ENCODE assay signal across 8 mouse cellular contexts in the genomic region with DNA sequence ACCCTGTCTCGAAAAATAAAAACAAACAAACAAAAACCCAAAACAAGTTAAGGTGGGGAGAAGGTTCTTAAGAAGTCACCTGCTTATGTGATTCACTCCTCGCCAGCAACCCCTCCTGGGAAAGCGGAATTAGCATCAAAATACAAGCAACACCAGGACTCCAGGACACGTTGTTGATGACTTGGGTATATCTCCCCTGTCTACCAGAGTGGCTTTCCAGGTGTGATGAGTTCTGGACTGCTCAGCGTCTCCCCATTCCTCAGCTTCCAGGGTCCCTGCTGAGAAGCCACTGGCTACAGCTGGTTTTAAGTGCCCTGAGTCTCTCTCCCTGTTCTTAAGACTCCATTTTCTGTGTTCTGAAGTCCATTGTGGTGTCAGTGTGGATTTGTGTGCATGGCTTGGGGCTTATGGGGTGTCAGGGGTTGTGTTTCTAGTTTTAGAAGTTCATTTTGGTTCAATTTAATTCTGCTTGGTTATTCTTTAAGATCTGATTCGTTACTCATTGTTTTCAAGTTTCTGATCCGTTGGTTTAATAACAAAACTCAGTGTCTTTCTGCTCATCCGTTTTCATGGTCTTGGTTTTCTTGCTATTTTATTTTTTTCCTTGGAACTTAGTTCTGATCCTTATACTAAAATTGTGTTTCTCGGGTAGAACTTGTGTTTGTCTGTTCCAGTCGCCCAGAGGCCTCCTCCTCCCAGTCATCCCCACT. TPM values are rescaled to one million over a fixed set of nuclear protein-coding genes. Genes with fewer than 3 reads are reported as not detected.
DNase-seq lines count a peak whose midpoint lies in the region; ATAC-seq lines count a peak whose summit lies in the region.

No protein-coding gene starts in this region.

- H3K9me3 ChIP-seq in heart, embryonic 14.5 days (ENCODE audit: control insufficient read depth, low read length) = no peaks in the 10 kb centered on the region
- H3K9me3 ChIP-seq in embryonic facial prominence, embryonic 11.5 days (replicated peaks; ENCODE audit: control insufficient read depth, low read length) = no peaks in the 10 kb centered on the region
- H3K9me3 ChIP-seq in intestine, embryonic 16.5 days (ENCODE audit: control insufficient read depth, low read length) = no peaks in the 10 kb centered on the region
- no peaks in the 10 kb centered on the region for H3K9me3 ChIP-seq in midbrain, embryonic 16.5 days (replicated peaks; ENCODE audit: control insufficient read depth, low read length, poor library complexity, severe bottlenecking)

- no peaks in the 10 kb centered on the region for H3K27me3 ChIP-seq in heart, embryonic 14.5 days (ENCODE audit: control insufficient read depth, insufficient read depth, low read length)
- H3K27me3 ChIP-seq in embryonic facial prominence, embryonic 11.5 days (ENCODE audit: control insufficient read depth, insufficient read depth, low read length) = no peaks in the 10 kb centered on the region
- H3K27me3 ChIP-seq in intestine, embryonic 16.5 days (replicated peaks; ENCODE audit: control insufficient read depth, insufficient read depth, low read length) = no peaks in the 10 kb centered on the region
- H3K27me3 ChIP-seq in midbrain, embryonic 16.5 days (ENCODE audit: control insufficient read depth, insufficient read depth, low read depth, low read length) = no peaks in the 10 kb centered on the region

- no peak for ATAC-seq in heart, embryonic 14.5 days (ENCODE audit: insufficient number of reproducible peaks, insufficient read depth, low FRiP score, low read depth)
- no peak for ATAC-seq in embryonic facial prominence, embryonic 11.5 days (replicated peaks; ENCODE audit: insufficient number of reproducible peaks, low FRiP score, low TSS enrichment, low read depth)
- ATAC-seq in intestine, embryonic 16.5 days = no peak
- ATAC-seq in midbrain, embryonic 16.5 days = no peak

- peak overlapping the region; percentile 32 to 44; a peak in 3 of 4 replicates for H3K4me3 ChIP-seq in heart, embryonic 14.5 days (ENCODE audit: control insufficient read depth in 1 of 2, insufficient read depth in 1 of 2, low read depth in 1 of 2, low read length in 2 of 2)
- no peak overlapping the region for H3K4me3 ChIP-seq in embryonic facial prominence, embryonic 11.5 days (ENCODE audit: low read depth, low read length)
- H3K4me3 ChIP-seq in intestine, embryonic 16.5 days (ENCODE audit: low read length) = peak overlapping the region; percentile 48
- no peak overlapping the region for H3K4me3 ChIP-seq in midbrain, embryonic 16.5 days (ENCODE audit: low read depth, low read length)

- DNase-seq in heart, postnatal 25 days (ENCODE audit: low spot score) = no peak
- DNase-seq in embryonic facial prominence, embryonic 11.5 days (ENCODE audit: low spot score) = no peak
- DNase-seq in ovary, postnatal 14 days (ENCODE audit: low spot score) = no peak
- no peak for DNase-seq in right cerebral cortex, postnatal 25 days
- DNase-seq in left cerebral cortex, postnatal 10 days (ENCODE audit: extremely low spot score in 1 of 2, low spot score in 2 of 2) = no peak

- intact Hi-C loops in heart, postnatal 25 days (cut with DNase I) = loop anchor here (2.0 kb wide), 1 partner anchor 36 kb away; no protein-coding TSS in a partner anchor
- intact Hi-C loops in left cerebral cortex, postnatal 10 days (cut with DNase I) = no loop called here

- WGBS in heart, embryonic 14.5 days = 63% methylated on average over 10 of the region's 10 CpGs
- WGBS in embryonic facial prominence, embryonic 11.5 days = 60% methylated on average over 10 of the region's 10 CpGs
- 63% methylated on average over 10 of the region's 10 CpGs for WGBS in intestine, embryonic 16.5 days
- 67% methylated on average over 10 of the region's 10 CpGs for WGBS in midbrain, embryonic 16.5 days

- no peaks in the 10 kb centered on the region for H3K36me3 ChIP-seq in heart, embryonic 14.5 days (ENCODE audit: control insufficient read depth, insufficient read depth, low read length)
- no peaks in the 10 kb centered on the region for H3K36me3 ChIP-seq in embryonic facial prominence, embryonic 11.5 days (replicated peaks; ENCODE audit: control insufficient read depth, insufficient read depth, low read depth, low read length)
- peaks cover 1% of the 10 kb centered on the region; the same call in 1 of the 2 replicates for H3K36me3 ChIP-seq in intestine, embryonic 16.5 days (ENCODE audit: control insufficient read depth, insufficient read depth, low read length)
- H3K36me3 ChIP-seq in midbrain, embryonic 16.5 days (ENCODE audit: control insufficient read depth, insufficient read depth, low read length) = no peaks in the 10 kb centered on the region

- H3K4me2 ChIP-seq in heart, embryonic 14.5 days (ENCODE audit: low read length) = peak overlapping the region; percentile 66
- H3K4me2 ChIP-seq in embryonic facial prominence, embryonic 11.5 days (ENCODE audit: low read depth, low read length) = peak overlapping the region; percentile 27
- H3K4me2 ChIP-seq in intestine, embryonic 16.5 days (ENCODE audit: low read depth, low read length) = peak overlapping the region; percentile 79
- peak overlapping the region; percentile 59 for H3K4me2 ChIP-seq in midbrain, embryonic 16.5 days (ENCODE audit: low read length)

- peak overlapping the region in 1 of 2 experiments; percentile 29; a peak in 3 of 4 replicates for H3K27ac ChIP-seq in heart, embryonic 14.5 days (replicated peaks in 1 of 2; ENCODE audit: control insufficient read depth in 1 of 2, insufficient read depth in 1 of 2, low read depth in 2 of 2, low read length in 2 of 2)
- H3K27ac ChIP-seq in embryonic facial prominence, embryonic 11.5 days (replicated peaks; ENCODE audit: low read depth, low read length) = 0 out of 2 replicates have a peak overlapping the region, but pooled peaks have one; percentile 39
- H3K27ac ChIP-seq in intestine, embryonic 16.5 days (ENCODE audit: low read length) = peak overlapping the region; percentile 98
- no peak overlapping the region; the same call in 1 of the 2 replicates for H3K27ac ChIP-seq in midbrain, embryonic 16.5 days (ENCODE audit: low read length)

- H3K4me1 ChIP-seq in heart, embryonic 14.5 days (ENCODE audit: control insufficient read depth in 2 of 2, insufficient read depth in 2 of 2, low read length in 2 of 2) = peaks cover 13 to 23% of the 10 kb centered on the region in 2 experiments
- H3K4me1 ChIP-seq in embryonic facial prominence, embryonic 11.5 days (ENCODE audit: control insufficient read depth, insufficient read depth, low read length) = no peaks in the 10 kb centered on the region
- peaks cover 37% of the 10 kb centered on the region for H3K4me1 ChIP-seq in intestine, embryonic 16.5 days (ENCODE audit: control insufficient read depth, insufficient read depth, low read length)
- peaks cover 7% of the 10 kb centered on the region; the same call in 1 of the 2 replicates for H3K4me1 ChIP-seq in midbrain, embryonic 16.5 days (ENCODE audit: control insufficient read depth, insufficient read depth, low read length)

- H3K9ac ChIP-seq in heart, embryonic 14.5 days (ENCODE audit: low read length) = peak overlapping the region; percentile 63
- peak overlapping the region; percentile 56 for H3K9ac ChIP-seq in embryonic facial prominence, embryonic 11.5 days (replicated peaks; ENCODE audit: low read length)
- peak overlapping the region; percentile 72 for H3K9ac ChIP-seq in intestine, embryonic 16.5 days (ENCODE audit: low read depth, low read length)
- H3K9ac ChIP-seq in midbrain, embryonic 16.5 days (ENCODE audit: low read depth, low read length) = 0 out of 2 replicates have a peak overlapping the region, but pooled peaks have one; percentile 39

RNA-seq across cellular contexts. Expression of gene Snx9, which starts 7.7 kb away (rescaled TPM):
- polyA plus RNA-seq in heart, embryonic 14.5 days (2014; fragmentation: Nextera tagmentation; extraction: Ambion mirVana) = 28.8 and 29.6 TPM in 2 replicates
- total RNA-seq in heart, postnatal 25 days (2021) = 10 to 100 TPM; 30.9 to 33.2 TPM
- polyA plus RNA-seq in embryonic facial prominence, embryonic 11.5 days (2014; fragmentation: Nextera tagmentation; extraction: Ambion mirVana) = 30.4 and 31.2 TPM in 2 replicates
- 52.6 and 61.6 TPM in 2 replicates for polyA plus RNA-seq in intestine, embryonic 16.5 days (2015; fragmentation: Nextera tagmentation; extraction: Ambion mirVana)
- 5.6 and 5.9 TPM in 2 replicates for polyA plus RNA-seq in midbrain, embryonic 16.5 days (2015; fragmentation: Nextera tagmentation; extraction: Ambion mirVana)
- 10 to 100 TPM in 1 of 2 experiments, 1 to 10 TPM in 1; 10.0 to 10.9 TPM for total RNA-seq in left cerebral cortex, postnatal 10 days (2021)

Comparison
In these comparisons a context has a peak if more than half of its experiments do, and no peak if none do; other contexts are left out.
1. H3K4me2 ChIP-seq: peak in every context shown above with its lines; median percentile 79 in intestine, embryonic 16.5 days; 66 in heart, embryonic 14.5 days; 59 in midbrain, embryonic 16.5 days; 27 in embryonic facial prominence, embryonic 11.5 days.
2. H3K4me3 ChIP-seq: peak in heart, embryonic 14.5 days (2 of 2) and intestine, embryonic 16.5 days (single experiment); none in embryonic facial prominence, embryonic 11.5 days (single experiment) and midbrain, embryonic 16.5 days (single experiment).
3. Peak in every context shown above with its lines, with median percentiles within 50 percentile points of each other: H3K9ac ChIP-seq.